Mouse (Mus musculus): Measurements from ENCODE around the gene Ssbp3.

- TF ChIP-seq POLR2A (IDR thresholded peaks at IDR 0.05; ENCODE audit: low read depth, low read length): no peak
- TF ChIP-seq CTCF (IDR thresholded peaks at IDR 0.05; ENCODE audit: extremely low read depth, insufficient read depth, insufficient read length, insufficient replicate concordance): no peak
Measured at GRCm38 (mm10) chr4:106940945-106941344, 30.4 kb downstream of the Ssbp3 start.

Measured in spleen, adult 2 months (tissue).